Mouse (Mus musculus) splenic B cell, adult 2 months (primary cell): ENCODE measurements around the gene Sgk1.

ENCODE experiments used
- DNase-seq: peaks from one replicate; pipeline ENCODE4 v3.0.0-alpha.2; 2011; ENCODE audit warnings: low read depth, low spot score
- H3K27me3 ChIP-seq: 2 replicates; pipeline ENCODE4 v1.6.1; 2012; ENCODE audit warnings: mild to moderate bottlenecking, low read length, moderate library complexity, mixed read lengths; ENCODE audit not compliant: control insufficient read depth, poor library complexity, insufficient read depth, severe bottlenecking
- H3K36me3 ChIP-seq: 2 replicates; pipeline ENCODE4 v1.6.1; 2012; ENCODE audit warnings: mild to moderate bottlenecking, low read length, moderate library complexity, mixed read lengths; ENCODE audit not compliant: control insufficient read depth, poor library complexity, insufficient read depth, severe bottlenecking

The Sgk1 gene

DNA sequence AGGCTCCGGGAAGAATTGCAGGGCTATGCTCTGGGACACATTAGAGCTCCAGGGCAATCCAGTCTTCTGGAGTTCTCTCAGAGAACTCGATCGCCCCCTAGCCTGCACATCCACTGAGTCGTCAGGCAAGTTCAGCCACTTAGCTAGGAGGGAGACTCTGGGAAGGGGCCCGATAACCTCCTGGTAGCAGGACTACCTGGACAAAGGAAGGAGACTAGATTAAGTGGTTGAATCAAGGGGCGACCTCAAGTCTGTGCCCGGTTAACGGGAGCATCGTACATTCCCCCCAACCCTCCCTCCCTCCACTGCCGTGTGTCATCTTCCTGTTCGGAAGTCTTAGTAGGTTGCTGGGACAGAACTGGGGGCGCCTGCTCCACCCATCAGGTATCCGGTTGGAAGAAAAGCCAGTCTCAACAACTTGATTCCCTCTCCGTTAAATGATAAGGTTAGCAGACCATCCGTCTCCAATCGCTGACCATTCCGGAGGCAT is 109.4 kb downstream of the Sgk1 start:
- DNase-seq = peak; percentile 73
- H3K36me3 ChIP-seq = no peaks in the 10 kb centered on the region
- H3K27me3 ChIP-seq = no peaks in the 10 kb centered on the region

DNA sequence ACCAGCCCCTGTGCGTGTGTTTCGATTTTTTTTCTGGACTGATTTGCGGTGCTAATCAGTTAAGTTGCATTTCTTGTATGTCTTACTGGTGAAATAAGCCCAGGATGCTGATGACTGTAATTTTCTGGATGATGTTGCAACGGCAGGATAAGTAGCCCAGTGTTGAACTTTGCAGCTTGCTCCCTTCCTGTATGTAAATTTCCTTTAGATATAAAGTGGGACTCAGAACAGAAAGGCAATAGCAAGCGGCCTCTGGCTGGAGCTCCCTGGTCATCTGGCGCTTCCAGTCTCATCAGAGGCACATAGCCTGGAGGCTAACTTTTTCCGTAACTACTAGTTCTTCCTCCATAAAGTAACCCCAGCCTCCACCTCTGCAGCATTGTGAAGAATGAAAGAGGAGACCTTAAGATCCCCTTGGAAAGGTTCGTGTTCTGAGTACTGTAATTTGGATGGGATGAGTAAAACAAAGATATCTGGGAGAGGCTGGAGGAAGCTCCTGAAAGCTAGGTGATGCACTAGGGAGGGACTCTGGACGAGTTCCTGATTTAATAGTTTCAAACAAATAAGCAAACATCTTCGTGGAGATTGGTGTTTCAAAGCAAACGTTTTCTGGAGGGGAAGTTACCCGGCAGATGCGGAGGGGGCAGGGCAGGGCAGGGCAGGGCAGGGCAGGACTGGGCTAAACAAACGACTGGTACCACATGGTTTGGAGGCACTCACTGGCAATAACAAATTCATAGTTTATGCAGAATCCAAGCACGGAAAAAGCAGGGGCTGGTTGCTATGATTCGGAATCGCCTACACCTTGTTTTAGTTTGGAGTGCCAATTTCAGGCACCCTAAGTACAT is 110.2 kb downstream of the Sgk1 start:
- H3K36me3 ChIP-seq = 0 out of 2 replicates have a peak, but pooled peaks cover 2% of the 10 kb centered on the region
- H3K27me3 ChIP-seq = no peaks in the 10 kb centered on the region
- peak; percentile 59 for DNase-seq

DNA sequence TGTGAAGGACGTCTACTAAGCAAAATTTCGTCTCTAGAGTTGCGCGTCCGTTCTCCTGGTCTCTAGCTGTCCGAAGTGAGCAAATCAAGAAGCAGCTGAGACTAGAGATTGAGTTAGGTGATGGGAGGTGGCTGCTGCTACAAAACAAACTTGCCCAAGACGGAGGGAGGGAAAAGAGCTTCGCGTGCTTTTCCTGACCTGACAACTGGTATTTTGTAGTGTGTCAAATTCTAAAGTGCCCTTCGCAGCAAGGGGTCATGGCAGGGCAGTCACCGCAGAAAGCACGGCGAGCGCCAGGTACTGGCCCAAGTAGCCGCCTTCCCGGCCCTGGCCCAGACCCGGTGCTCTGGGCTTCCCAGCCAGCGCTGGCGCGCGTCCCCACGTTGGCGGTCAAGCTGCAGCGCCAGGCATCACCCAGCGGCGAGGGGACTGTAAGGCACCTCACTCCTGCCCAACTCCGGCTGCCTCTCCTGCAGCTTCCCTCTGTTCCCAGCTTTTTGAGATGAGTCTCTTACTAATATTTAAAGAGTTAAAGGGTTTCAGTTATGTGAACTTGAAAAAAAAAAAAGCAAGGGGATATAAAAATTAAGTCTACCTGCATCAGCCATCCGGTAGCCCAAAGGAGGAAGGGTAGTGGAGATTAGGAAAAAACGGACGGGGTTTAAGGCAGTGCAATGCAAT is 111.0 kb downstream of the Sgk1 start:
- Histone ChIP-seq H3K27me3 (no peaks in the 10 kb centered on the region), H3K36me3 (peaks cover 5% of the 10 kb centered on the region)
- peak; percentile 70 for DNase-seq

DNA sequence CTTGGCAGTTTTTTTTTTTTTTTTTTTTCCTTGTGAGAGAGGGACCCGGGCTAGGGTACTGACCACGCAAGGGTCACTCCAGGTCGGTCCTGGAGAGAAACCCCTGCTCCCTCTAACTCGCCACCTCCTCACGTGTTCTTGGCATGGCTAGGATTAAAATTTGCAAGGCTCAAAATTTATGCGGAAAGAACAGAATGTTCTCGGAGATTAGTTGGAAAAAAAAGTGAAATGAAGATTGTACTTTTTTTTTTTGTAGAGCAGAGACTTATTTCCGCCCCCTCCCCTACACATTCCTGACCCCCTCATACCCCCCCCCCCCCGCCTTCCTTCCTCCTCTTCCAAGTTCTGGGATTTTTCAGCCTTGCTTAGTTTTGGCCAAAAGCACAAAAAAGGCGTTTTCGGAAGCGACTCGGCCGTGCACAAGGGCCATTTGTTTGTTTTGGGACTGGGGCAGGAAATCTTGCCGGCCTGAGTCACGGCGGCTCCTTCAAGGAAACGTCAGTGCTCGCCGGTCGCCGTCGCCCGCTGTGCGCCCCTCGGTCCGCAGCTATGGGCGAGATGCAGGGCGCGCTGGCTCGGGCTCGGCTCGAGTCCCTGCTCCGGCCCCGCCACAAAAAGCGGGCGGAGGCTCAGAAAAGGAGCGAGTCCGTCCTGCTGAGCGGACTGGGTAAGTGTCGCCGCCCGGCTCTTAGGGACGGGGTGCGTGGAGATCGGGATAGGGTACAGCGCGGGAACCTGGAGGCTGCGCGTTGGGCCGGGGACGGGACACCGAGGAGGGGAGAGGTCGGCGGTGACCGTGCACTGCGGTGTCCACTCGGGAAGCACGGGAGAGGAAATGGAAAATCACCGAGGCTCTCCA is 111.8 kb downstream of the Sgk1 start:
- DNase-seq = no peak
- H3K36me3 ChIP-seq = peaks cover 5% of the 10 kb centered on the region
- no peaks in the 10 kb centered on the region for H3K27me3 ChIP-seq

DNA sequence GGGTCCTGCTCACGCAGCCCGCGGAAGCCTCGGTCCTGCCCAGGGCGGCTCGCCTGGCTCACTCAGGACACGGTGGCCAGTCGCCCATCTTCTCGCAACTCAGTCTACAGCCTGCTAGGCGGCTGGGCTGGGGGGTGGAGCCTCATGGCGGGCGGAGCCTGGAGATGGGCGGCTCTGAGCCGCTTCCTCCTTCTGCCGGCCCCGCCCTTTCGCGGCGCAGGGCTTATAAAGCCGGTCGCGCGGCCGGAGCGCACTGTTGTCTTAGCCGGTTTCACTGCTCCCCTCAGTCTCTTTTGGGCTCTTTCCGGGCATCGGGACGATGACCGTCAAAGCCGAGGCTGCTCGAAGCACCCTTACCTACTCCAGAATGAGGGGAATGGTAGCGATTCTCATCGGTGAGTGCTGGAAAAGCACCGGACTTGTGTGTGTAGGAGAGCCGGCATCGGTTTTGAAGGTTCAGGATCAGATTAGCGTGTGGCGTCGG is 112.5 kb downstream of the Sgk1 start:
- Histone ChIP-seq H3K36me3 (peaks cover 5% of the 10 kb centered on the region), H3K27me3 (no peaks in the 10 kb centered on the region)
- peak; percentile 96 for DNase-seq

DNA sequence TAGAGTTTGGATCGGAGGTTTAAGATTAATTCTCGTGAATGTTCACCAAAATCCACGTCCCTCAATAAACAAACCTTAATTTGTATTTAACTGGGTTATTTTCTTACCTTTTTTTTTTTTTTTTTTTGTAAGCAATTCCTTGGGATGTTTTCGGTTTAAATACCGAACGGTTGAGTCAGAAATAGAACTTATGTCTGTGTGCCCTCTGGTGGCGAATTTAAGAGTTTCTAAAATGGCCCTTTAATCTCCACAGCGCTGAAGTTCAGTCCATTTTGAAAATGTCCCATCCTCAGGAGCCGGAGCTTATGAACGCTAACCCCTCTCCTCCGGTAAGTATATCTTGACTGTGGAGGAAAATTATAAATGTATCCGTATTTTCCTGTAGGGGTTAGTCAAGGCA is 113.2 kb downstream of the Sgk1 start:
- H3K27me3 ChIP-seq = no peaks in the 10 kb centered on the region
- H3K36me3 ChIP-seq = peaks cover 5% of the 10 kb centered on the region
- DNase-seq = peak; percentile 84

DNA sequence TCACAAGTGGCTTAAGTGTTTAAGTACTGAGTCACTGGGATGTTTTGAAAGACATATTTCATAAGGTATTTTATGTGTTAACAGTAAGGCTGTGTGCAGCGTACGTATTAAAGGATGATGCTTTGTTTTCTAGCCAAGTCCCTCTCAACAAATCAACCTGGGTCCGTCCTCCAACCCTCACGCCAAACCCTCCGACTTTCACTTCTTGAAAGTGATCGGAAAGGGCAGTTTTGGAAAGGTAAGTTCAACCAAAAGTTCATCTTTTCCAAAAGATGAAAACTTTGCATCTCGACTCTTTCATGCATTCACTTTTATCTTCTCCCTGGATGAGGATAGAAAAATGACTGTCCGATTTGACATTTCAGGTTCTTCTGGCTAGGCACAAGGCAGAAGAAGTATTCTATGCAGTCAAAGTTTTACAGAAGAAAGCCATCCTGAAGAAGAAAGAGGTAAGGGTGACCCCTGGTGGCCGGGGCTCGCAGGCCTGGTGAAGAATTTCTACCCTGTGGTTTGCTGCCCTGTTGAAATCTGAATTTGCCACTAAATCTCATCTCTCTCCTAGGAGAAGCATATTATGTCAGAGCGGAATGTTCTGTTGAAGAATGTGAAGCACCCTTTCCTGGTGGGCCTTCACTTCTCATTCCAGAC is 113.8 kb downstream of the Sgk1 start:
- no peaks in the 10 kb centered on the region for H3K27me3 ChIP-seq
- peak; percentile 87 for DNase-seq
- H3K36me3 ChIP-seq = peaks cover 5% of the 10 kb centered on the region

DNA sequence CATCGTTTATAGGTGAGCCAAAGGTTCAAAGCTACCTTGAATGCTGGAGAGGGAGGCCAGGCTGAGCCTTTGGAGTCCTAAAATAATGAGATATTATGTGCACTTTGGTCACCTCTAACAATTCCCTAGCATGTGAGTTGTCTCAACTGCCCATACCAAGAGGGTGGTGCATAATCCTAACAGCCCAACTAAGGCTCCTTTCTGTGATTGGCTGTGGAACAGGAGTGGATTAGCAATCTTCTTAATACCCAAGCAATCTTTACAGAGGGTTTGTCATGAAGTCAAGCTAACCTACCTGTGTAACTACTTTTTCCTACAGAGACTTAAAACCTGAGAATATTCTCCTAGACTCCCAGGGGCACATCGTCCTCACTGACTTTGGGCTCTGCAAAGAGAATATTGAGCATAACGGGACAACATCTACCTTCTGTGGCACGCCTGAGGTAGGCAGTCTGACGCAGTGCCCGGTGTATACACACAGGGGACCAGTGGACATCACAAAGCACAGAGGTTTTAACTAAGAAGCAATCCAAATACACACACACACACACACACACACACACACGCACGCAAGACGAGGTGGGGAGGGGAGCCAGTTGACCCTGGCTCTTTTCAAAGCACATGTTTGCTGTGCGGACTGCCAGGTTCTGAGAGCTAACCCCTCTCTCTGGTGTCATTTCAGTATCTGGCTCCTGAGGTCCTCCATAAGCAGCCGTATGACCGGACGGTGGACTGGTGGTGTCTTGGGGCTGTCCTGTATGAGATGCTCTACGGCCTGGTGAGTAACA is 114.9 kb downstream of the Sgk1 start:
- no peak for DNase-seq
- no peaks in the 10 kb centered on the region for H3K27me3 ChIP-seq
- H3K36me3 ChIP-seq = peaks cover 5% of the 10 kb centered on the region

DNA sequence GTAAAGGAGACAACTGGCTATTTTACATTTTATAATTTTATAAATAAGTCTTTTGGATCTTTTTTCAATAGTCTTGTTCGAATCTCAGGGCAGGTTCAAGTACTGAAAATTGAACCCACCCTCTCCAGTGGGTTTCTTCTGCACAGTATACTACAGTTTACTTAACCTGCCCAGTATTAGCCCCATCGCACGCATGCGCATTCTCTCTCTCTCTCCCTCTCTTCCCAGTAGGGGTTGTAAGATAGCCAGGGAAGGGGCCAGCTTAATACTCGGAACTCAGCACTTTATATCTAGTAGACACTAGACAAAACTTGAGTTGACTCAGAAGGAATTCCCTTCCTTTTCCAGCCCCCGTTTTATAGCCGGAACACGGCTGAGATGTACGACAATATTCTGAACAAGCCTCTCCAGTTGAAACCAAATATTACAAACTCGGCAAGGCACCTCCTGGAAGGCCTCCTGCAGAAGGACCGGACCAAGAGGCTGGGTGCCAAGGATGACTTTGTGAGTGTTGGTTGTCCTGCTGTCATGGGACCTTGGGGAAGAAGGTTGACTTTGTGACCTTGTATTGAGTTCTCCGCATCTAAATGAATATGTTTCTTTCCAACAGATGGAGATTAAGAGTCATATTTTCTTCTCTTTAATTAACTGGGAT is 115.7 kb downstream of the Sgk1 start:
- no peak for DNase-seq
- H3K36me3 ChIP-seq = peaks cover 5% of the 10 kb centered on the region
- H3K27me3 ChIP-seq = no peaks in the 10 kb centered on the region

DNA sequence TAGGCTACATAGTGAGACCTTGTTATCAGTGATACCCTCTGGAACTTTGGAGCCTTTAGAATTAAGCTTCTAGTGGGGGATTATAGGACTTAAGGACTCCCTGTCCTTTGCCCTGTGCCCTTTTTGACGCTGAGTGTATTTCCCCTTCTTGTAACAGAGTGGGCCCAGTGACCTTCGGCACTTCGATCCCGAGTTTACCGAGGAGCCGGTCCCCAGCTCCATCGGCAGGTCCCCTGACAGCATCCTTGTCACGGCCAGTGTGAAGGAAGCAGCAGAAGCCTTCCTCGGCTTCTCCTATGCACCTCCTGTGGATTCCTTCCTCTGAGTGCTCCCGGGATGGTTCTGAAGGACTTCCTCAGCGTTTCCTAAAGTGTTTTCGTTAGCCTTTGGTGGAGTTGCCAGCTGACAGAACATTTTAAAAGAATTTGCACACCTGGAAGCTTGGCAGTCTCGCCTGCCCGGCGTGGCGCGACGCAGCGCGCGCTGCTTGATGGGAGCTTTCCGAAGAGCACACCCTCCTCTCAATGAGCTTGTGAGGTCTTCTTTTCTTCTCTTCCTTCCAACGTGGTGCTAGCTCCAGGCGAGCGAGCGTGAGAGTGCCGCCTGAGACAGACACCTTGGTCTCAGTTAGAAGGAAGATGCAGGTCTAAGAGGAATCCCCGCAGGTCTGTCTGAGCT is 116.7 kb downstream of the Sgk1 start:
- H3K27me3 ChIP-seq = no peaks in the 10 kb centered on the region
- DNase-seq = no peak
- peaks cover 5% of the 10 kb centered on the region for H3K36me3 ChIP-seq

DNA sequence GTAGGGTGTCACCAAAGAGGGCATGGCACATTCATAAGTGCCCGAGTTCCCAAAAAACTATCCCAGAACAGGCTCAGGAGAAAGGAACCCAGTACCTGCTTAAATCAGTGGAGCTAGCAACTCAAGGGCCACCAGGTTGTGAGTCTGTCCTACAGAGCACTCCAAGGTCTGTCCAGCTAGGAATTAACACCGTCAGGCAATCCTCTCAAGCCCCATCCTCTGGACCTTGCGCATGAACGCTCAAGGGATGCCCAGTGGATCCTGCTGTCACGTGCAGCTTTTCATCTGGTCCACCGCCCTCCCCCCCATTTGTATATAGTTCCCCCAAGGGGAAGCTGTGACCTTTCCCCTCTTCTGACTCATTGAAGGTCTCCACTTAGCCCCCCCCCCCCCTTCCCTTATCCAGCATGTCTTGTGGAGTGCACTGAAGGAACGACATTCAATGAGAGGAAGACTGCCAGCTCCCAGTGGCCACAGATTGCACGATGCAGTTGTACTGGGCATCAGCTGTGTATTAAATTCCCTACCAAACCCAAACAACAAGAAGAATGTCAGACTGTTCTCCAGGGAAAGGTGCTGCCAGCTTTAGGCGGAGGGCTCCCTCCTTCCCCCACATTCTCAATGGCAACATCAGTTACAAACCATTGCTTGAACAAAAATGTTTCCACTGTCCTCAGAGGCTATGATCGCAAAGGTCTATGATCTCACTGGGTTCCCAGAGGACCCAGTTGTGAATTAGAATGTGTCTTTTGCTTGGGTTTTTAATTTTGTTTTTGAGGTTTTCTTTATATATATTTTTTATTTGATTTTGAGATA is 118.7 kb downstream of the Sgk1 start:
- DNase-seq = no peak
- Histone ChIP-seq H3K36me3 (peaks cover 5% of the 10 kb centered on the region), H3K27me3 (no peaks in the 10 kb centered on the region)

DNA sequence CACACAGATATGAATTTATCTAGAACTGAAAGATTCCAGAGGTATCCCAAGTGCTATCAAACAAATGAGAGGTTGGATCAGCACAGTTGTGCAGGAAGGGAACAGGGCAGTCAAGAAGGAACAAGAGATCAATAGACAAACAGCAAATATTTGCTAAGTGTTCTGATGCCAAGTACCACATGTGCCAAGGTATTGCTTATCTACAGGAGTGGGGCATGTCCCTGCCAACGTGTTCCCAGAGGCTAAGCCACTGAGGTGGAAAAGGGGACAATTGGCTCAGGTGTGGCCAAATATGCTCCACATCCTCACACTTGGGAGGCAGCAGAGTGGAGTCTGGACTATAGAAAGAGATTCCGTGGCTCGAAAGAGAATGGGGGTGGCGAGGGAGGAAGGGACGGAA is 119.6 kb downstream of the Sgk1 start:
- DNase-seq = no peak
- Histone ChIP-seq H3K36me3 (peaks cover 5% of the 10 kb centered on the region), H3K27me3 (no peaks in the 10 kb centered on the region)
